Mouse (Mus musculus) kidney, adult 8-10 months (tissue): ENCODE results near the gene Olfml3.

Source experiments
- DNase-seq, 2 experiments: peaks; one replicate each; pipeline ENCODE4 v3.0.0; 2022

Olfml3 gene

GRCm38 (mm10) chr3:103739329-103739728 is 1.5 kb upstream of the Olfml3 start, which contains the start of gene Gm10964:
TSS of gene Gm10964 (plus strand) at chr3:103739366.
- DNase-seq = no peak

DNA sequence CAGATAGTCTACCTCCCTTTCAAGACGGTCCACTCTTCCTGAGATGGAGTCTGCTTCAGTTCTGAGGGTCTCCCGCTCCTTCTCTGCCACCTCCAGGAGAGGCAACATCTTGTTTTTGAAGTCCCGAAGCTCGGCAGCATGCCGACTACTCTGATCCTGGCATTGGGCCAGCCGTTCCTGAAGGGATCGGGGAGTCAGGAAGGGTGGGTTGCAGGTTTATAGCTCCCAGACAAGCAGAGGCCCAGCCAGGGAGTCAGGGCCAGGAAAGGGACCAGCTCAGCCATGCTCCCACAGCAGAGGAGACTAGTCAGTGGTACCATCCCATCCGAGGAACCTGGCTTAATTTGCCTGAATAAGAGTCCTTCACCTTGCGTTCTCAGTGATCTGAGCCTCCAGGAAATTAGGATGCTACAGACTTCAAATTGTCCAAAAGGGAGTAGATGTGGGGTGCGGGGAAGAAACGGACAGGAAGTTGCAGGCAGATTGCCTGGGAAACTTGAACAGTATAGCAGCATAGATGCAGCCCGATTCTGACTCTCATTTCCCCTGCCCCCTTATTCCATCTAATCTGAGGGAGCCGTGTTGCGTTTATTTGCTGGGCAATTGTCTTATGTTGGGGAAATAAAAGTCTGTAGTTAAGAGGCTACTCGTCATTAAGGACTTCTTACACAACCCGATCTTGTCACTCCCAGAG is 593 bp downstream of the Olfml3 start:
- DNase-seq = peak in 1 of 2 experiments; percentile 14

DNA sequence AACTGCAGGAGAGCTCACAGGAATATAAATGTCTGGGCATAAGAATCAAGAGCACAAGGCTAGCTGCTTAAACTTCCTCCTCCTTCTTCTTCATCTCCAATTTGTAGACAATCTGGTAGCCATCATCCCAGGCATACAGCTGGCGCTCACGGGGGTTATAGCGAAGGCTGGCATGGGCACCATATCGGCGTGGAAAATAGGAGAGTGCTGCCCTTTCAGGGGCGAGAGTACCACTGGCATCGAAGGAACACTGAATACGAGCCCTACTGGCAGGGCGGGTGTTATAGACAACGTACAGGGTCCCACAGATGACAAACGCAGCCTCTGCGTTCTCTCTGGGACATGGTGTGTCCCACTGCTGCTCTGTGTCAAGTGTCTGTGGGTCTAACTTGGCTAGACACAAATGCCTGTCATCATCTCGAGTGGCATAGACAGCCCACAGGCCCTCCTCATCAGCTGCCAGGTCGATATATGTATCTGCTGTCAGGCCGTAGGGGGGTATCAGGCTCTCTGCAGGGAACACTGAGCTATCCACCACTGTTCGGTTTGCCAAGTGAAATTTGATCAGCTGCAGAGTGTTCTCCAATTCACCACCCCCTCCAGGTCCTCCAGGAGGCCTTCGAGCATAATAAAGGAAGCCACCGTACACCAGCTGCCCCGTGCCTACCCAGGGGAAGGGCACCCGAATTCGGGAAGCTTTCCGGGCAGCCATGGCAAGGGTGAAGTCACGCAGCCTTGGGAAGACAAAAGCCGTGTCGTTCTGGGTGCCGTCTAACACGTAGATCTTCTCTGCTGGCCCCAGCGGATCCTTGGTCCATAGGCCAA is 1.8 kb downstream of the Olfml3 start:
- no peak for DNase-seq

- no peak for DNase-seq
These were observed 2.9 kb downstream of the Olfml3 start for GRCm38 (mm10) chr3:103734696-103735519.

DNA sequence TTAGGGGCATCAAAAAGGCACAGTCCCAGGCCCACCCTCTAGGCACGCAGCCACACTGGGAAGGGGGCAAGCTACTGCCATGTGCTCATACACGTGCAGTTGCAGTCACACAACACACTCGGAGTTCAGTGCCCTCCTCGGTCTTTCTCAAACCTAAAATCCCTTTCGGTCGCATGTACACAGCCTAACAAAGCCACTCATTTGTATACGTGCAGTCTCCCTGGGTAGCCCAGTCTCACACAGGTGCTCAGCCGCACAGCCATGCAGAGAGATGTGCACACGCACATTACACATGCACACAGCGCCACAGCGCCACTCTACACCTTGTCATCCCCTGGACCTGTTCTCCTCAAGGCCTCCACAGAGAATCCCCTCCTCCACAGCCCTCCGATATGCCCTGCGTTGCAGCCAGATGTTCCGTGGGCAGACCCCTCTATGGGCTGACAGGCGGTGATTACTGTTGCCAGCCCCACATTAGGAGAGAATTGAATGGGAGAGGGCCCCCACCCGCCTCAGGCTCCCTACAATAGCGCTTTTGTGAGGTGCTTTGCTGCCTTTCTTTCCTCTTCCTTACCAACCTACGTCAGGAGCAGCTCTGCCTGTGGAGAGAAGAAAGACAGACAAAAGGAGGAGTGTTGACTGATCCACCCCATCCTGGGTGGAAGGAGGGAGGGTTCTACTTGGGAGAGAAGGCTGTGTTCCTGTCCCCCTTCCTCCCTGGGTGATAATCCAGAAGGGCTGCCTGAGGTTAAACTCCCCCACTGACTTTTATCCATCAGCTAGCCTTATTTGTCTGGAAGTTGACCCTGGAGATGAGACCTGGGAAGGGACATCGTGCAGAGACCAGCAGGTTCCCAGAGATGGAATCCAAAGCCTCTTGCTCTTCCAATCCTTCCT is 3.8 kb downstream of the Olfml3 start:
- DNase-seq = no peak

DNA sequence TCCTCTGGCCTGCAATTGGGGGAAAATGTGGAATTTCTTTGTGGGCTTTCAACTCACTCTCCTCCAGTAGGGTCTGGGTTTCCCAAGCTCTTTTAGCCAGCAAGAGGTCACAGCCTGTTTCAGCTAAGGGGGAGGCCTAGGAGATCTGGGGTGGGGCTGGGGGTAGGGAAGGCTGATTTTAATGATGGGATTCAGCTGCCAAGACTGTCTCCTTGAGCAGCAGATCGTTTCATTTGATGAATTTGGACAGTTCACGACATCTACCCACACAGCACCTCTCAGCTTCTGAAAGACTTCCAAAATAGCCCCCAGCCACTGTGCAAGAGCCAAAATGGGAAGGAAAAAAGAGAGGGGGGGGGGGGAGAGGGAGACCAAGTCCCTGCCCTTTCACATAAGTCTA is 4.6 kb downstream of the Olfml3 start:
- no peak for DNase-seq

DNA sequence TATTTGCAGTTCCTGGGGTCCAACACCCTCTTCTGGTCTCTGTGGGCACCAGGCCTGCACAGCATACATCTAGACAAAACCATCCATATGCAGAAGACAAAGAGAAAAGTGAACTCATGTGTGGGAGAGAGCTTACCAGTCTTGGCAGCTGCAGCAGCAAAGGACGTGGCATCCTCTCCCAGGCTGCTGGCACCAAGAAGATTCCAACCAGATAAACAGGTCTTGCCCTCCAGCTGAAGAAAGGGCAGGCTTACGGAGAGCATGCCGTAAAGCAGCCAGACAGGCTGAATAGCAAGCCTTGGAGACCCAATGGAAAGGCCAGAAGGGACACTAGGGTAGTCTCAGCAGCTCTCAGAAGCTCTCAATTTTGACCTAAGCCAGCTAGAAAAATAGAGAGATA is 5.7 kb downstream of the Olfml3 start:
- no peak for DNase-seq

DNA sequence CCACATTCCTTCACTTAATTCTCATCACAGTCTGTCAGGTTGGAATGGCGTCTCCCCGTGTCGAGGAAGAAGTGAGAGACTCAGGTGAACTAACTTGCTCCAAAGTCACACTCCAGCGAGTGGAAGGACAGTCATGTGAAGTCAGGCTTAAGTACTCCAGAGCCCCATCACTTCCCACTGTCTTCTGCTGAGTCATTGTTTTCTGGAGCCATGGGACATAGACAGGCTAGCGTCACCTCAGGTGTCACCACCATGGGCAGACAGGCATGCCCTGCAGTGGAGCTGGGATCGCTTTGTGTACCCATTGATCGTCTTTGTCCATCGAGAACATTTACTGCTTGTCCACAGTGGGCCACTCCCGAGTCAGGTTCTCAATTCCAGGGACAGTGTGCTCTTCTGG is 8.0 kb downstream of the Olfml3 start:
- no peak for DNase-seq

DNA sequence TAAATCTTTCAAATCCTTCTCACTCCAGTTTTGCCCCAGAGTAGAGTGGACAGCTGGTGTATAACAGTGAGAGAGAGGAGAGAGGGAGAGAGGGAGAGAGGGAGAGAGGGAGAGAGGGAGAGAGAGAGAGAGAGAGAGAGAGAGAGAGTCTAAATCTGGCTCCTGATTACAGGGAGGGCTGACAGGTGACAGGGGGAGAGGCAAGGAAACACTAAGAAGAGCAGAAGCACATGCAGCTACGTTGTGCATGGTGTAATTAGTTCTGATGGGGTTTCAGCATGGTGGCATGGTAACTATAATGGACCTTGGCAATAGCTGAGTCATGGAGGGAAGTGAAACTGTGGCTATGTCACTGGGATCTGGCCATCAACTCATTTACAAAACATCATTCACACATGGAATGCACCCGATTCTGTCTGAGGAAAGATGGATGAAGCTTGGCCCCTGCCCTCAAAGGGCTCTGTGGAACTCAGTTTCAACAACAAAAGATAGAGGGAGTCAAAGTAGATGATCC is 9.9 kb downstream of the Olfml3 start:
- no peak for DNase-seq

DNA sequence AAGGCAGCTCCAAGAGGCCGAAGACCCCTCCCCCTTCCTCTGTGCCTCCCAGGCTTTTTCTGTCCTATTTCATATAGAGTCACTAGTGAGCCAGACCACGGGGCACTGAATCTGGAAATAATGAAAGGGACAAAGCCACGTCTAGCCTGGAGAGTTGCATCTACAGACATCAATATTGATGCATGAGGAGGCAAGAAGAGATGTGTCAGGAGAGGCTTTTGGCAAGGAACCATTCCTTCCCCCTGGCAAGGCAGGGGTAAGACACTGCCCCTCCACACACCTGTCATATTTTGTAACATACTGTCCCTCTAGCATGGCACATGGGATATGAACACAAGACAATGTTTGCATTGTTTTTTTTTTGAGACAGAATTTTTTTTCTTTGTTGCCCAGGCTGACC is 11.2 kb downstream of the Olfml3 start:
- DNase-seq = no peak

DNA sequence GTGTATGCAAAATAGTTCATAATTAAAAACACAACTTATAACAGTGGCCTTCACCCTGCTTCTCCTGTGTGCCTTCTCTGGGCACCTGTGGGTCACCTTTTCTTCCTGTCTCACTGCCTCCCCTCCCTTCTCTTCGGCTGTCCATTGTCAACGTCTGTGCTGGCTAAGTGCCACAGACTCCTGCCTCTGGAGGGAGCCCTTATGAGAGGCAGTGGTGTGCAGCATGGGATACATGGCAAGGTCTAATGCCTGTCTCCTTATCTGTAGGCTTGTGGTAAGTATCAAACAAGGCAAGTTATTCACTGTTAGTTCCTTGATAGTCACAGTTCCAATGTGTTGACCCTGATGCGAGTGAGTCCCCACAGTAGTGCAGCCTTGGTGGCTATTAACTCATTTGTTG is 13.7 kb downstream of the Olfml3 start:
- DNase-seq = no peak

DNA sequence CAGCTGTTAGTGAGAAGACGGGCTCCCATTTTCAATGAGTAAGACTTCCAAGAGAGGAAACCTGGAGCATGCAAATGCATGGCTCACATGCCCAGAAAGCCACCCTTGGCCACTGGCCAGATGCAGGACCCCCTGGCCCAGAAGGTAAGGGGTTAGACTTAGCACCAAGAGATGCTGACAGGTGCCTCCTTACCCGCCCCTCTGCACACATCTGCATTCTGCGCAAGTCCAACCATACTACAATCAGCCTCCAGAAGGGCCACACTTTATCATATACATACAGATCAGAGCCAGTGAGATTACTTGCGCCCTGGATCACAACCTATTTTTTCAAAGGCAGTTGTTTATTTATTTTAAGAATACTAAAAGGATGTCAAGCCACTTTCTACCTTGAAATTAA is 19.1 kb downstream of the Olfml3 start:
- no peak for DNase-seq

DNA sequence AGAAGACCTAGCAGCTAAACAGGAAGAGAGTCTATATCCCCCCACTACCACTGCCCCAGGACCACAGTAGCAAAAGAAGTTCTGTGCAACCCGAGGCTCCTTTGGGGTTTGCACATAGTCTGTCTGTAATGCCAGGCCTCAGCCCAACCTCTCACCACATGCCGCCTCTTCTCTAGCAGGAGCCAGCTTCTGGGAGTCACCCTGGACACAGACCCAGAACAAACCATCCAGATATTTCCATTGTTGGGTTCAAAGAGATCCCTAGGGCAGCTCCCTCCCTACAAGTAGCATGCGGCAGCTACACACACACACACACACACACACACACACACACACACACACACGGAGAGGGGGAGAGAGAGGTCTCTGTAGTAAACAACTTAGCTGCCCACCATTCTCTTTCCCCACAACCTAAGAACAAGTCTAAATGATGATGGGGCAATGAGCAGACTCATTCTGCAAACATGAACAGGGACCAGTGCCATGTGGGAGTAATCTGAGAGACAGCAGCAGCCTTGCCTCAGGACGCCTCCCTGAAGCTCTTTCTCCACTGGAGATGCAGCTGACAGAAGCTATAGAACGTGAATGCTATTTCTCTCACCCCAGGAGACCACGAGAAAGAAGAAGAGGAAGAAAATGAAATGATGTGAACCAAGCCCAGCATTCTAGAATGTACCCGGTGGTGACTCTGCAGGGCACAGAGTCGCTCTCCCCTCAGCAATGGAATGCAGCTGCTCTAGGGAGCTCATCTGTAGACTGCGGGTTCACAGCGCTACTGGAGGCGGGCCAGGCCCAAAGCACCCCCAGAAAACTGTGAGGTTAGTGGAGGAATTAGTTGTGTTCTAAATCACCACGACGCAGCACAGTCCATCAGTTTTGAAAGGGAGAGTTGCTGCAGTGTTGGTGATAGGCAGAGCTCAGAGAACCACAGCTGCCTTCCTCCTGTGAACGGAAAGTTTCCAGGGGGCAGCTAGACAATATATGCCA is 20.7 kb downstream of the Olfml3 start:
- no peak for DNase-seq

- peak; percentile 20 to 24 for DNase-seq
These were observed 21.8 kb downstream of the Olfml3 start for GRCm38 (mm10) chr3:103715762-103716693.

- DNase-seq = no peak
These were observed 22.9 kb downstream of the Olfml3 start for GRCm38 (mm10) chr3:103714942-103715341.

- DNase-seq = no peak
These were observed 23.4 kb downstream of the Olfml3 start for GRCm38 (mm10) chr3:103714236-103714875.

- no peak for DNase-seq
These were observed 25.6 kb downstream of the Olfml3 start for GRCm38 (mm10) chr3:103712196-103712595.

GRCm38 (mm10) chr3:103709470-103710040 is 28.2 kb downstream of the Olfml3 start:
- DNase-seq = no peak

- no peak for DNase-seq
These were observed 32.4 kb downstream of the Olfml3 start for GRCm38 (mm10) chr3:103705426-103705825.
